Mouse (Mus musculus) left cerebral cortex, postnatal 14 days (tissue): ENCODE data around the gene Adgrl3. TPM values are rescaled to one million over a fixed set of nuclear protein-coding genes. Genes with fewer than 3 reads are reported as not detected.

Experiments
- DNase-seq, 2 experiments: peaks; one replicate each; pipeline ENCODE4 v3.0.0; 2021 to 2022; ENCODE audit warnings: low spot score in 2 of 2, mixed read lengths in 1 of 2
- intact Hi-C: fragments of 180-260 bp; cut with DNase I; formaldehyde crosslinking; loops from one replicate; pipeline ENCODE4 v1.15.1; 2025
- long read RNA-seq, 2 experiments: library from polyadenylated mRNA; stranded (forward); transcript quantifications; one replicate each; pipeline ENCODE4 v2.0.0; 2021
- total RNA-seq, 2 experiments: library from RNA; stranded (reverse); gene quantifications; 2 replicates each; pipeline ENCODE4 v1.2.3; 2021

The Adgrl3 gene
- 100 to 1,000 TPM; 208 to 211 TPM for total RNA-seq
- long read RNA-seq, experiment 1, partial matches to known transcripts: 9 of 17 reads
- long read RNA-seq, experiment 1, other reads (novel, unspliced or antisense): 8 of 17 reads
- long read RNA-seq, experiment 2, partial matches to known transcripts: 12 of 25 reads
- long read RNA-seq, experiment 2, other reads (novel, unspliced or antisense): 12 of 25 reads

DNA sequence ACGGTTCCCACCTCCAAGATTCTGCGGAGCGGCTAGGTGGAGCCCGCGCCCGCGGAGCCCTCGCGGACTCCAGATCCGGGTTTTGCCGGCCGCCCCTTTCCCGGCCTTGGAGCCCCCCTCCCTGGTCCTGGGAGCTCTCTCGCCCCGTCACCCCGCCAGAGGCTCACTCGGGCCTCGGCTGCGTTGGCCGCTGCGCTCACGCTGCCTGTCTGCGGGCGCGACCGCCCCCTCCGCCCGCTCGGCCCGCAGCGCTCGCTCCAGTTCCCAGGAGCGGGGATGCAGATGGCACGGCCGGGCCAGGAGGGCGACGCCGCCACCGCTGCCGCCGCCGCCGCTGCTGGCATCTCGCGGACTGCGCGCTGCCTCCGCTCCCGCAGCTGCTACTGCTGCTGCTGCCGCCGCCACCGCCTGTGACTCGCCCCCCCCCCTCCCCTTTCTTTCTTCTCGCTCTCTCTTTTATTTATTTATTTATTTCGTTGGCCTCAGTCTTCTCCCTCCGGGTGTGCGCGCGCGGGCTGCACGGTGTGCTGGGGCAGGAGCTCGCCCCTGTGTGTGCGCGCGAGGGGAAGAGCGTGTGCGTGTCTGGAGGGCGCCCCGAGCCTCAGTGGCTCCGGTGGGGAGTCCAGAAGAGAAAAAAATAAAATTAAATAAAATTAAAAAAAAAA, at the start of gene Adgrl3:
Gene Adgrl3 (plus strand): TSS at position 549 of the 665 bp plus-strand sequence.
- DNase-seq: peak; percentile 74 to 80
- intact Hi-C loops: loop anchor here (5.0 to 10.0 kb wide), 2 partner anchors 138 to 1325 kb away; no protein-coding TSS in a partner anchor

DNA sequence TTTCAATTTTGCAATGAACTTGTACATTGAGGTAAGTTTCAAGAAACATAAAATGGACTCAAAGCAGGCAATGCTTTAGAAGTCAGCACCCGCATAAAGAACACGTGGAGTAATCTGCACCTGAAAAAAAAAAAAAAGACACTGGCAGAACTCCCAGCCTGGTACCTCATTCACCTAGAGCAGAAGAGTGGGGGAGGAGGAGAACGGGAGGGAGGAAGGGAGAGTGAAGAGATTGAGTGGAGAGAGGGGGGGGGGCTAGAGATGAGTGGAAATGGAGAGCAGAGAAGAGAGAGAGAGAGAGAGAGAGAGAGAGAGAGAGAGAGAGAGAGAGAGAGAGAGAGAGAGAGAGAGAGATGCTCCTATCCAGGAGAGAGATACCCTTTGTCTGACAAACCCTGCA, 772 bp upstream of the Adgrl3 start:
- intact Hi-C loops: no loop called here

DNA sequence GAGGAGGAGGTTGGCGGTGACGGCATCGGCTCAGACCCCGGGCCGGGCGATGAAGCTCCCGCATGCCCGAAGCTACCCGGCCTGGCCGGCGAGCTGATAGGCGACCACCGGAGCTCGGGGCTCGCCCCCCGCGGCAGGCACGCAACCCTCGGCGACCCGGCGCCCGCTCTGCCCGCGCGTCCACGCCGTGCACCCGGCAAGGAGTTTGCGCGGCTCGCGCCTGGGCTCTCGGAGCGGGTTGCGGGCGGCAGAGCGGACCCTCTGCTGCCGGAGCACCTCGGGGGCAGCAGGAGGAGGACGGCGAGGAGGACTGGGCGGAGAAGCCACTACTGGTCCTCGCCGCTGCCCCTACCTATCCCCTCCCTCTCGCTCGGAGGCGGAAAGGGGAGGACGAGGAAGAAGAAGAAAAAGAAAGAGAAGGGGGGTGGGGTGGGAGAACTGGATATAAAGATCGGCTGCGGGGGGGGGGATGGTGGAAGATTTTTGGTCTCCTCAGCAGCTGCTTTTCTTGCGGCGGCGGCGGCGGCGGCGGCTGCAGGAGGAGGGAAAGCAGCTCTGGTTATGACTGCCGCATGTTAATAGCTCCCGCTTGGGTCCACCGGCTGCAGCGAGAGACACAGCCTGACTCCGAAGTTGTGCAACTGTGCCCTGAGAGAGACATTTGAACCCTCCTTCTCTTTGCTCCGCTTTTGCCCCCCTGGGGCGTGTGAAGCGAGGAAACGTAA, 505 bp downstream of the Adgrl3 start:
- intact Hi-C loops: loop anchor here (5.0 to 10.0 kb wide), 2 partner anchors 137 to 1324 kb away; no protein-coding TSS in a partner anchor
- peak; percentile 65 to 67 for DNase-seq

More for the DNA sequence above, 772 bp upstream of the Adgrl3 start:
- DNase-seq: no peak

DNA sequence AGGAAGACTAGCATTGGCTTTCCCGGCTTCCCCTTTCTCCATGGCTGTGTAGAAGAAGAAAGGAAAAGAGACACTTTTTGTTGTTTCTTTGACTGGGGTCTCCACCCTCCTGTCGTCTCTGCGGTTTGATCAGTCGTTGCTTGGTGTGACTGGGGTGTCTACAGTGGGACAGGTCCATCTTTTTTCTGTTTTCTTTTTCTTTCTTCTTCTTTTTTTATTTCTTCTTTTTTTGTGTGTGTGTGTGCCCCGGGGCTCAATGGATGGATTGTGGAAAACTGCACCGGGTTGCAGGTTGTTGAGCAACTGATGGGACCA, 1.0 kb downstream of the Adgrl3 start:
- no peak for DNase-seq
- intact Hi-C loops: loop anchor here (5.0 to 10.0 kb wide), 2 partner anchors 136 to 1324 kb away; no protein-coding TSS in a partner anchor

DNA sequence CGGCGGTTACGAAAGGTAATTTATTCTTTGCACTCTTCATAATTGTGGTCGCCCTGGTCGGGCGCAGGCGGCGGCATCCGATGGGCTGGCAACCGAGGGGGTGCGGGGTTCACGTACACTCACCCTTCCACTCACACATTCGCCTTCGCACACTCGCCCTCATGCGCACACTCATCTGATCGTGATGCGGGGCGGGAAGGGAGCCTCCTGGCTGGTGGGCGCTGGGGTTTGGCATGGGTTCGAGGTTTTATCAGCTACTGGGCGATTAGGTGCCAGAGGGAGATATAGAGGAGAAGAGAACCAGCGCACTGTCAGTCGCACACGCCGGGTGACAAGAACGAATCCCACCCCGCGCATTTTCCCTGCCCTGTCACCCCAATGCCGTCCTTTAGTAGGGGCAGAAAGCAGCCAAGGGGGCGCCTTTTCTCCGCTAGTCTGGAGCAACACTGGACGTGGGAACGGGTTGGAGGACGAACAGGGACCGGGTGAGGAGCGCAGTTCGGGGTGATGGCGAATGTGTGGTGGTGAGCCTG, 1.5 kb downstream of the Adgrl3 start:
- intact Hi-C loops: loop anchor here (5.0 to 10.0 kb wide), 2 partner anchors 136 to 1323 kb away; no protein-coding TSS in a partner anchor
- peak; percentile 55 to 56 for DNase-seq

DNA sequence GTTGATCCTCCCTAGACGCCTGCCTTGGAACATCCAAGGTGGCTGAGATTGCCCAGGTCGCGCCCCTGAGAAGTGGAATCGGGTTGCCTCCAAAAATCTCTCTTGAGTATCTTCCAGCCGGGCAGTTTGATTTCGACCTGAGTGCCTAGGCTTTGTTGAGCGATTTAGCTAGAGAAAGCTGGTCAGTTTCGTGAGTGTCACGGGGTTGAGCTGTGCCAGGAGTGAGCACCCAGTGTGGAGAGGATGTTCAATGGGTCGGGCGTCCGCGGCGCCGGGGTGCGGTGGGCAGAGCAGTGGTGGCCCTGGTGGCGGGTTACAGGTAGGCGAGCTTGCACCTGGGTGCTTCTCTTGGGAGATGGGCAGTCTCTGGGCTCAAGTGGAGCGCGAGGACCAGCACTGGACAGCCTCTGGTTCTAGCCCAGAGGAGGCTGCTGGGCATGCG, 1.9 kb downstream of the Adgrl3 start:
- peak; percentile 10 to 21 for DNase-seq
- intact Hi-C loops: loop anchor here (5.0 to 10.0 kb wide), 2 partner anchors 135 to 1323 kb away; no protein-coding TSS in a partner anchor

DNA sequence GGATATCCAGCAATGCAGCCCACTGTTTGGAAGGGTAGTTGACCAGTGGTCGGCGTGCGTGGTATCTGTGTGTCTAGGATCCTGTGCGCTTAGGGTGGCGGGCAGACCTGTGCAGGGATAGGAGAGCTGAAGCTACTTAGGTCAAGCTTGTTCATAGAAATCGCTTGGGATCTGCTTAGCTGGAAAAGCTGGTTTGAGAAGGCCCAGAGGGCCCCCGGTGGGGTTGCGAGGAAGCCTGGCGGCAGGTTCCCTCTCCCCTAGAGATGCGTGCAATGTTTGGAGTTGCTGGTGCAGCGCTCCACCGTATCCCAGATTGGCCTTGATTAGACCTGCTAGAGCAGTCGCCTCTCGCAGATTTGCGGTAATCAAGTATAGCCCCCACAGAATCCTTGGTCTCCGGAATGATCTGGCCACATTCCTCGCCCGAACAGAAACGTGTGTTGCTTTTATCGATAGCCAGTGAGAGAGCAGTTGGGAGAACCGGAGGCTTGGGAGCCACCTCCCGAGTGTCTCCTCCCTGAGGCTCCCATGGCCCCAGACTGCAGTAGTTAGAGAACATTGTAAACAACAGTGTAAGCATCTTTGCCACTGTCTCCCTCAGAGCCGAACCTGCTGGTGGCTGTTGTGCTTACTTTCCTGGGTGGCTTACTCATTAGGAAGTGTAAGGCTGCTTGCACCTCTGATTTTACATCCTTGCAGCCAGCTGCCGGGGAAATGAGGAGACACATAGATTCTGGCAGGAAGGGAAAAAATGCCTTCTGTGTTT, 2.6 kb downstream of the Adgrl3 start:
- intact Hi-C loops: loop anchor here (5.0 to 10.0 kb wide), 2 partner anchors 135 to 1322 kb away; no protein-coding TSS in a partner anchor

DNA sequence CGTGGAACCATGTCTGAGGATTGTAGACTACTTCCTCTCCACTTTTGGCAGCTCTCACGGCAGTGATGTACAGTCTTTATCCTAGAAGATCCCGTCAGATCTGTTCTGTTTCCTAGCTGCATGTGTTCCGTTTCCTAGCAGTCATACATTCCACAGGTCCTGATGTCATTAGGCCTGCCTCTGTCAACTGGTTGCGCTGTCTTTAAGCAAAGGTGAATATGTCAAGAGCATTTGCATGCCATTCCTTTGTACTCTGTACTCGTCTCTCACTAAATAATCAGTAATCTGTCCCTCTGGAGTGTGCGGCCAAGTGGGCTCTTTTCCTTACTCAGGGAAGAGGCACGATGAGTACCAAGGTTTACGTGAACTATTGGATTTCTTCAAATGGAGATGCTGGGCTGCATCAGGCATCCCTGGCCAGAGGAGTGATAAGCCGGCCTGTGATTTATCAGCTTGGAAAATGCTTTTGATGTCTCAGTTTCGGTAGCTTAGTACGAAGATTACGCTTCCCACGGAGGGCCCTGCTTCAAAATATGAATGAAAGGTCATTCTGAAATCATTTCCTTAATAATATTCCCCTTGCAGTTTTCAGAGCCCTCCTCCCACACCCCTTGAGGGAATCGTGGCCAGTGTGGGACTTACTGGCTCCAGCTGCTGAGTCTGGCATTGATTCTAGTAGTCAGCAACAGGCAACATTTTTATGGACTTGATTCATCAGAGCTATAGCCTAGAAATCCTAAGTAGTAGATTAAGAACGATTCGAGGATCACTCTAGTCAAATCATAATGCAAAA, 4.2 kb downstream of the Adgrl3 start:
- no peak for DNase-seq
- intact Hi-C loops: loop anchor here (5.0 to 10.0 kb wide), 2 partner anchors 133 to 1321 kb away; no protein-coding TSS in a partner anchor

More for the DNA sequence above, 2.6 kb downstream of the Adgrl3 start:
- peak; percentile 43 to 52 for DNase-seq

DNA sequence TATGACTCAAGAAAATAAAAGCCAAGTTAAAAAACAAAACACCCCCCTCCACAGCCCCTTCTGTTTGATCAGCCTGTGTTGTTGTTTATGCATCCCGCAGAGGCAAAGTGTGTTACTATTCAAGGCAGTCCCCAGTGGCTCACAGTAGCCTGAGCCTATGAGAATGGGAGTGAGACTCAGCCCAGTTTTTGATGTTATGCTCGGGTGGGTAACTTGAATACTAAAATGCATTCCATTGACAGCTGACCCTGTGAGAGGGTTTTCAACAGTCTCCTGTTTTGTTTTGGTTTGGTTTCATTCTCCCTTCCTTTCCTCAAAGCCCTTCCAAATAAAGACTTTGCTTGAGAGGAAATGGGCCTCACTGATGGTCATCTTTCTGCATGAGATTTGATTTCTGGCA, 8.9 kb downstream of the Adgrl3 start:
- DNase-seq: peak; percentile 21 to 46
- intact Hi-C loops: loop anchor here (10.0 kb wide), 1 partner anchor 1316 kb away; no protein-coding TSS in a partner anchor

DNA sequence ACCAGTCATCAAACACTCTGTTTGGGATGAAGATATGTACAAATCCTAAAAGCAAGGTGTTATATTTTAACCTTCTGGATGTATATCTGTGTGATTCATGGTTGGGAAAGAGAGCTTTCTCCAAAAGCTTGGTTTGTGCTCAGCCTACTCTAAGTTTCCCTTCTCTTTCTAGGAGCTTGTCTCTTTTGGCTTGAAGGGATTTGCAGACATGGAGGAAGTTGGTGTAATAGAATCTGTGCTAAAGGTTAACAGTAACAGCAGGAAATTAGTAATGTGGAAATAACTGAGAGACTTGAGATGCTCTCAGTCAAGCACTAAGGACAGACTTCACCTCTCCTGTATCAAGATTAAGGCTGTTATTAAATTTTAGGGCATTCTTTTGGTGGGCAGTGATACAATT, 17.2 kb downstream of the Adgrl3 start:
- intact Hi-C loops: no loop called here
- no peak for DNase-seq

DNA sequence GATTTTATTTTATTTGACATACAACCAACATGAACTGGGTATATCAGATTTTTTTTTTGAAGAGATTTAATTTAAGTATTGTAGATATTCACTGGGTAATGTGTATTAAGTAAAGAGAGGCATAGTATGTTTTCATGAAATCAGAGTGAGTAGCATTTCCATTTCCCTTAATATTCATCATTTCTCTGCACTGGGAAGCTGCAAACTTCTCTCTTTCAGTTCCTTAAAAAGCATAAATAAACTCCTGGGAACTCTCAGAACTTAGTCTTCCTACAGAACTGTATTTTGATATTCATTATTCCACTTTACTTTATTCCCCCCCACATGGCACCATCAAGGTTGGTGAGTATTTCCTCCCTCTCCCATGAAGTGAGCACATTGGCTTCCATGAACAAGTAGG, 23.9 kb downstream of the Adgrl3 start:
- no peak for DNase-seq

DNA sequence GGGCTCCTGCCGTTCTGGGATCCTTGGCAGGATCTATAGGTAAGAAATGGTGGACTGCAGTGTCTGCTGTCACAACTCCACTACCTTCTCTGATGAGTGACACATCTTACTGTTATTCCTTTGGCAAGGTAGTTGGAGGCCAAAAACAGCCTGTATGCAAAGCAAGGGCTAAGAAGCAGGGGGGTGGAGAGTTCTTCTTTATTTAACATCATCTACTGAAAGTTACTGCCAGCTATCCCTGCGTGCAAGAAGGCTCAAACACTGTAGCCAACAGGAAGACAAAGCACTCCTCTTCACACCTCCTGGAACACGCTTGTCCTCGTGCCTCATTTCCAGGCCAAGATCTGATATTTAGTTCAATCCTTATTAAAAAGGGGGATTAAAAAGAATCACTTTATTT, 26.2 kb downstream of the Adgrl3 start:
- DNase-seq: no peak
- intact Hi-C loops: no loop called here

More for the DNA sequence above, 23.9 kb downstream of the Adgrl3 start:
- intact Hi-C loops: no loop called here

DNA sequence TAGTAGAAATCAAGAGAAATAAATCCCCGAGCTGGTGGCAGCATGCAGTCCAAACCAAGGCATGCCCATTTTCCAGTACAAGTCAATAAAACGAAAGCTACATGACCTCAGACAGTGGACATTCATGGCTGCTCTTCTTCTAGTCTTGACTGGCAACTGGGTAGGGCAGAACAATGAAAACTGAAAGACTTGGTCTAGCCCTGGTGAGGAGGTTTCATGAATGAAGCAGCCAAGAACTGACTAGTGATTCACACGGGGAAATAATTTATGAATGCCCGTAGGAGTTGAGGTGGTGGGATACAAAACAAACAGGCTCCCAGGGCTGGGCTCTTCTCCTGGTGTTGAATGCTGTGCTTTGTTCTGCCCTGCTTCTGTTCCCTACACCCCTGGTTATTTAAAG, 34.7 kb downstream of the Adgrl3 start:
- intact Hi-C loops: no loop called here
- no peak for DNase-seq

DNA sequence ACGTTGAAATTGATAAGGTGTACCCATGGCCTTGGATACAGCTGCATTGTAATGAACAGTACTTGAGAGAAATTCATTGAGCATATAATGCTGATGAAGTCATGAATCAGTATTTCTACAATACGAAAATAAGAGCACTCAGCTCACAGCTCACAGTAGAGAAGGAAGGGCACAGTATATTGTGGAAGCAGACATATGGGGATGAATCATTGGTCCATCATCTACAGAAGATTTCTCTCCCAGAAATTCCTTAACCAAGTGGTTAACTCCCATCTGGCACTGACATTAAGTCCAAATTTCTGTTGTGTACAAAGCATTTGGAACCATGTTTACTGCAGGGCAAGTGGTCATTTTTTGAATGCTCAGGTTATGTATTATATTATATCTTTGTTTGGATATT, 35.3 kb downstream of the Adgrl3 start:
- DNase-seq: no peak
- intact Hi-C loops: no loop called here

DNA sequence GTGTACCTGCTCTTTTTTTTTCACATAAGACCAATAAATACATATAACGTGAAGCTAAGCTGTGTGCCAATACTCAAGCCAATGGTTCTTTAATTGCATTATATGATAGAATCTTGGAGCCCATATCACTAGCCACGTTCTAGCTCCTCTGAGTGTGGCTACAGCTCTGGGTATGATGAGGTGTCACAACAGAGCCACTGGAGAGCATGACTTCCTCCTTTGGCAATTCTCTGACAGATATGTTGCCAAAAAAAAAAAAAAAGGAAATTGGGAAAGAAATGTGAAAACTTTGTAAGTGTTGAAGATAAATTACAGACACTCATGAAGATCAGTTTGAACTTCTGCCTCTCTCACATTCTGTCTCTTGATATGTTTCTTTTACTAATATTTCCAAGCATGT, 38.2 kb downstream of the Adgrl3 start:
- intact Hi-C loops: no loop called here
- no peak for DNase-seq

DNA sequence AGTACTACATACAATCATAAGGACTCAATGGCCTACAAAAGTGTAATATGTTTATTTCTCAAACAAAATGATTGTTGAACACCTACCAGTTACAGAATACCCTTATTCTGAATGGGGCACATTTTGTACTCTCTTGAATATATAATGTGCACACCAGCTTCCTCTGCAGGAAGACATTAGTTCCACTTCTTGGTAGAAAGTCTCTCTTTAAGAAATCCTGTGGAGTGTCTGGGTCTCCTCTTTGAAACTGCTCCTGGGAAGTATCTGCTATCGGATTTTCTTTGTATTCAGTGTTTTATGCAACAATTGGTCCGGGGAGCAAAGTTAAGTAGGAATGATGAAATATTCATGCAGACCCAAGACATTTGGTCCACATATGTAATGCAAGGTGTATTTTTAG, 41.0 kb downstream of the Adgrl3 start:
- intact Hi-C loops: no loop called here
- no peak for DNase-seq

DNA sequence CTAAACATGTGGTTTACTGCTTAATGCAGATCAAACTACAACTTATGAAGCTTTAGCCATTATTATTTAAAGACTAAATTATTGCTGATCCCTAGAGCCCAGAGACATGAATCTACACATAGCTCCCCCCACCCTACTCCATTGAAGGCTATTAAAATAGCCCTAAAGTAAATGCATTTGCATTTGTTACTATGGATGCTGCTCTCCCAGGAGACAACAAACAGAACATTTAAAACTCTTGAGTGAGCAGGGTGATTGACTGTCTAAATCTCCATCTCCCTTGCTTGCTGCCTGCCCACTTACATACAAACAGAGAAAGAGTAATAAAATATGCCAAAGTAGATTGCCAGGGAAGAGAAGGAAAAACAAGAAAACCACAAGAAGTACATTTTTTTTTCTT, 41.4 kb downstream of the Adgrl3 start:
- intact Hi-C loops: no loop called here

DNA sequence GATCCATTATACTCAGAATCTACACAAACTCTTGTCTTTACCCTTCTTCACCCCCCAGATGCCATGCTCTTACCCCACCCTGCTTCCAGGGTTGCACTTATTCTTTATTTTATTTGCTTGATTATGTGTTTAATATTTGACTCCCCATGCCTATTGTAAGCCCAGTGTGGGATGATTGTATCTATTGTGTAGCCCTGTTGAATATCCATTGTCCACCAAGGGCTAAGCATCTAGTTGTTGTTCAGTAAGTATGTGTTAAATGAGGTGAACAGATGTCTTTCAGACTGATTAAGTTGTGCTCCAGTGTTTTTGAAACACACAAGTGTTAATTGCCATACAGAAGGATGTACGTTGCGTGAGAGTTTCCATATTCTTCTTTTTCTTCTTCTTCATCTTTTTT, 44.1 kb downstream of the Adgrl3 start:
- intact Hi-C loops: no loop called here
- no peak for DNase-seq

More for the DNA sequence above, 41.4 kb downstream of the Adgrl3 start:
- DNase-seq: no peak
